8 mouse cellular contexts compared by ENCODE assay signal in genomic region chr8:123422056-123422780, GRCm38 (mm10). TPM values are rescaled to one million over a fixed set of nuclear protein-coding genes. Genes with fewer than 3 reads are reported as not detected.
DNase-seq lines count a peak whose midpoint lies in the region; ATAC-seq and TF ChIP-seq lines count a peak whose summit lies in the region.

No protein-coding gene starts in this region.

- TF ChIP-seq CTCF in C2C12 (IDR thresholded peaks at IDR 0.05; ENCODE audit: control insufficient read depth, insufficient read depth, insufficient read length), result peak; percentile 66
- TF ChIP-seq CTCF in stomach, postnatal 0 days (IDR thresholded peaks at IDR 0.05; ENCODE audit: low read depth), result peak; percentile 75

- no peaks in the 10 kb centered on the region for H3K4me1 ChIP-seq in embryonic facial prominence, embryonic 12.5 days
- no peaks in the 10 kb centered on the region for H3K4me1 ChIP-seq in heart, embryonic 11.5 days (ENCODE audit: control insufficient read depth, insufficient read depth, low read length)
- H3K4me1 ChIP-seq in kidney, embryonic 16.5 days (ENCODE audit: insufficient read depth, low read length), result no peaks in the 10 kb centered on the region
- H3K4me1 ChIP-seq in liver, embryonic 13.5 days (replicated peaks), result peaks cover 21% of the 10 kb centered on the region
- no peaks in the 10 kb centered on the region for H3K4me1 ChIP-seq in stomach, postnatal 0 days (replicated peaks; ENCODE audit: control insufficient read depth, insufficient read depth)

- peaks cover 27% of the 10 kb centered on the region for H3K36me3 ChIP-seq in C2C12 (ENCODE audit: control insufficient read depth, insufficient read depth)
- H3K36me3 ChIP-seq in embryonic facial prominence, embryonic 12.5 days, result no peaks in the 10 kb centered on the region
- H3K36me3 ChIP-seq in heart, embryonic 11.5 days (ENCODE audit: control insufficient read depth, insufficient read depth, low read length), result no peaks in the 10 kb centered on the region
- 0 out of 2 replicates have a peak, but pooled peaks cover 5% of the 10 kb centered on the region for H3K36me3 ChIP-seq in kidney, embryonic 16.5 days (ENCODE audit: insufficient read depth, low read length)
- H3K36me3 ChIP-seq in liver, embryonic 13.5 days, result no peaks in the 10 kb centered on the region
- no peaks in the 10 kb centered on the region for H3K36me3 ChIP-seq in stomach, postnatal 0 days (ENCODE audit: control insufficient read depth, insufficient read depth, low read length)

- peak; percentile 85 for DNase-seq in adrenal gland, postnatal 14 days
- peak; percentile 57 for DNase-seq in liver, embryonic 13.5 days
- peak; percentile 81 for DNase-seq in naive thymus-derived CD4-positive, alpha-beta T cell, adult 2 months (ENCODE audit: low read depth)
- DNase-seq in stomach, postnatal 0 days (ENCODE audit: low spot score), result peak; percentile 72

- no peak overlapping the region for H3K9ac ChIP-seq in embryonic facial prominence, embryonic 12.5 days
- H3K9ac ChIP-seq in heart, embryonic 11.5 days (ENCODE audit: low read depth, low read length), result peak overlapping the region; percentile 3; the same call in 1 of the 2 replicates
- no peak overlapping the region for H3K9ac ChIP-seq in kidney, embryonic 16.5 days (replicated peaks; ENCODE audit: low read length)
- H3K9ac ChIP-seq in liver, embryonic 13.5 days, result no peak overlapping the region
- H3K9ac ChIP-seq in stomach, postnatal 0 days (ENCODE audit: low read length), result no peak overlapping the region; the same call in 1 of the 2 replicates

- 21% methylated on average over 16 of the region's 17 CpGs for WGBS in embryonic facial prominence, embryonic 12.5 days
- 5% methylated on average over 17 of the region's 17 CpGs for WGBS in heart, embryonic 11.5 days (ENCODE audit: insufficient replicate concordance)
- 13% methylated on average over 16 of the region's 17 CpGs for WGBS in kidney, embryonic 16.5 days
- WGBS in liver, embryonic 13.5 days (ENCODE audit: insufficient replicate concordance), result 2% methylated on average over 17 of the region's 17 CpGs
- 13% methylated on average over 16 of the region's 17 CpGs for WGBS in stomach, postnatal 0 days

- H3K4me2 ChIP-seq in embryonic facial prominence, embryonic 12.5 days (replicated peaks), result peak overlapping the region; percentile 40
- H3K4me2 ChIP-seq in heart, embryonic 11.5 days, result peak overlapping the region; percentile 61
- peak overlapping the region; percentile 49 for H3K4me2 ChIP-seq in kidney, embryonic 16.5 days (replicated peaks; ENCODE audit: low read depth, low read length)
- peak overlapping the region; percentile 51 for H3K4me2 ChIP-seq in liver, embryonic 13.5 days
- peak overlapping the region; percentile 47 for H3K4me2 ChIP-seq in stomach, postnatal 0 days (replicated peaks; ENCODE audit: low read depth)

- no peak overlapping the region for H3K4me3 ChIP-seq in C2C12 (ENCODE audit: insufficient read depth, poor library complexity, severe bottlenecking)
- no peak overlapping the region for H3K4me3 ChIP-seq in embryonic facial prominence, embryonic 12.5 days
- peak overlapping the region; percentile 33 for H3K4me3 ChIP-seq in heart, embryonic 11.5 days (ENCODE audit: low read depth, low read length)
- peak overlapping the region; percentile 29 for H3K4me3 ChIP-seq in kidney, embryonic 16.5 days (ENCODE audit: low read length)
- H3K4me3 ChIP-seq in liver, embryonic 13.5 days (replicated peaks), result peak overlapping the region; percentile 21
- peak overlapping the region; percentile 27 for H3K4me3 ChIP-seq in stomach, postnatal 0 days (ENCODE audit: low read depth, low read length)

- H3K9me3 ChIP-seq in embryonic facial prominence, embryonic 12.5 days, result peaks cover 10% of the 10 kb centered on the region
- peaks cover 6% of the 10 kb centered on the region; the same call in 1 of the 2 replicates for H3K9me3 ChIP-seq in heart, embryonic 11.5 days (replicated peaks; ENCODE audit: control insufficient read depth, low read length)
- H3K9me3 ChIP-seq in kidney, embryonic 16.5 days (ENCODE audit: low read length), result peaks cover 11% of the 10 kb centered on the region
- peaks cover 10% of the 10 kb centered on the region for H3K9me3 ChIP-seq in liver, embryonic 13.5 days (replicated peaks)
- H3K9me3 ChIP-seq in stomach, postnatal 0 days (ENCODE audit: control insufficient read depth, low read length), result 0 out of 2 replicates have a peak, but pooled peaks cover 1% of the 10 kb centered on the region

- no peaks in the 10 kb centered on the region for H3K79me2 ChIP-seq in C2C12 (ENCODE audit: control insufficient read depth, insufficient read depth)

- no peaks in the 10 kb centered on the region for H3K79me3 ChIP-seq in C2C12 (ENCODE audit: low read depth)

- H3ac ChIP-seq in C2C12 (ENCODE audit: control insufficient read depth, insufficient read length, low read depth), result peak overlapping the region; percentile 47

- no peaks in the 10 kb centered on the region for H3K27me3 ChIP-seq in C2C12 (ENCODE audit: control insufficient read depth, insufficient read depth, insufficient read length)
- no peaks in the 10 kb centered on the region for H3K27me3 ChIP-seq in embryonic facial prominence, embryonic 12.5 days
- H3K27me3 ChIP-seq in heart, embryonic 11.5 days (ENCODE audit: control insufficient read depth, insufficient read depth, low read length), result no peaks in the 10 kb centered on the region
- H3K27me3 ChIP-seq in kidney, embryonic 16.5 days (ENCODE audit: insufficient read depth, low read length), result no peaks in the 10 kb centered on the region
- no peaks in the 10 kb centered on the region for H3K27me3 ChIP-seq in liver, embryonic 13.5 days
- no peaks in the 10 kb centered on the region for H3K27me3 ChIP-seq in stomach, postnatal 0 days (ENCODE audit: control insufficient read depth, insufficient read depth, low read length)

- ATAC-seq in embryonic facial prominence, embryonic 12.5 days (ENCODE audit: insufficient number of reproducible peaks, insufficient read depth, low FRiP score, low TSS enrichment), result no peak
- ATAC-seq in heart, embryonic 11.5 days (replicated peaks; ENCODE audit: insufficient number of reproducible peaks, low FRiP score, low TSS enrichment), result no peak
- ATAC-seq in kidney, embryonic 16.5 days (ENCODE audit: low FRiP score, low TSS enrichment), result no peak
- ATAC-seq in liver, embryonic 13.5 days (ENCODE audit: low read depth), result peak; percentile 60; the same call in 1 of the 2 replicates
- ATAC-seq in stomach, postnatal 0 days (ENCODE audit: low FRiP score, low TSS enrichment), result peak; percentile 69

- no peak for TF ChIP-seq EP300 in stomach, postnatal 0 days (optimal IDR thresholded peaks at IDR 0.05)

- no peak overlapping the region for H3K27ac ChIP-seq in embryonic facial prominence, embryonic 12.5 days
- no peak overlapping the region for H3K27ac ChIP-seq in heart, embryonic 11.5 days (ENCODE audit: low read depth, low read length)
- no peak overlapping the region for H3K27ac ChIP-seq in kidney, embryonic 16.5 days (ENCODE audit: low read length)
- H3K27ac ChIP-seq in liver, embryonic 13.5 days, result no peak overlapping the region
- H3K27ac ChIP-seq in stomach, postnatal 0 days (replicated peaks), result no peak overlapping the region

RNA-seq across cellular contexts. Expression of gene Def8, which starts 1.1 kb away (rescaled TPM):
- 23.9 TPM for polyA plus RNA-seq in C2C12 (2012; fragmentation: generic; extraction: Trizol)
- total RNA-seq in adrenal gland, postnatal 14 days (2021), result 26.7 and 28.5 TPM in 2 replicates
- 42.2 and 42.7 TPM in 2 replicates for polyA plus RNA-seq in embryonic facial prominence, embryonic 12.5 days (2016; fragmentation: Nextera tagmentation; extraction: Ambion mirVana)
- polyA plus RNA-seq in heart, embryonic 11.5 days (2014; fragmentation: Nextera tagmentation; extraction: Ambion mirVana), result 32.2 and 36.1 TPM in 2 replicates
- polyA plus RNA-seq in kidney, embryonic 16.5 days (2015; fragmentation: Nextera tagmentation; extraction: Ambion mirVana), result 43.7 and 44.4 TPM in 2 replicates
- polyA plus RNA-seq in liver, embryonic 13.5 days (2015; fragmentation: Nextera tagmentation; extraction: Ambion mirVana), result 13.0 and 14.8 TPM in 2 replicates
- 20.6 and 22.5 TPM in 2 replicates for polyA plus RNA-seq in stomach, postnatal 0 days (2015; fragmentation: Nextera tagmentation; extraction: Ambion mirVana)

RNA-seq across cellular contexts. Expression of gene Tubb3, which starts 11.0 kb away (rescaled TPM):
- 140 TPM for polyA plus RNA-seq in C2C12 (2012; fragmentation: generic; extraction: Trizol)
- total RNA-seq in adrenal gland, postnatal 14 days (2021), result 7.3 and 32.4 TPM in 2 replicates
- 147 and 201 TPM in 2 replicates for polyA plus RNA-seq in embryonic facial prominence, embryonic 12.5 days (2016; fragmentation: Nextera tagmentation; extraction: Ambion mirVana)
- 13.6 and 13.8 TPM in 2 replicates for polyA plus RNA-seq in heart, embryonic 11.5 days (2014; fragmentation: Nextera tagmentation; extraction: Ambion mirVana)
- polyA plus RNA-seq in kidney, embryonic 16.5 days (2015; fragmentation: Nextera tagmentation; extraction: Ambion mirVana), result 4.8 and 11.2 TPM in 2 replicates
- 1.4 and 1.9 TPM in 2 replicates for polyA plus RNA-seq in liver, embryonic 13.5 days (2015; fragmentation: Nextera tagmentation; extraction: Ambion mirVana)
- 24.4 and 24.7 TPM in 2 replicates for polyA plus RNA-seq in stomach, postnatal 0 days (2015; fragmentation: Nextera tagmentation; extraction: Ambion mirVana)

RNA-seq across cellular contexts. Expression of gene Mc1r, which starts 15.3 kb away (rescaled TPM):
- polyA plus RNA-seq in C2C12 (2012; fragmentation: generic; extraction: Trizol), result 0.01 TPM
- not detected in 2 replicates for total RNA-seq in adrenal gland, postnatal 14 days (2021)
- polyA plus RNA-seq in embryonic facial prominence, embryonic 12.5 days (2016; fragmentation: Nextera tagmentation; extraction: Ambion mirVana), result 0.15 and 0.17 TPM in 2 replicates
- 0.06 TPM in 1 of 2 replicates, not detected in the other for polyA plus RNA-seq in heart, embryonic 11.5 days (2014; fragmentation: Nextera tagmentation; extraction: Ambion mirVana)
- not detected in 2 replicates for polyA plus RNA-seq in kidney, embryonic 16.5 days (2015; fragmentation: Nextera tagmentation; extraction: Ambion mirVana)
- polyA plus RNA-seq in liver, embryonic 13.5 days (2015; fragmentation: Nextera tagmentation; extraction: Ambion mirVana), result not detected in 2 replicates
- 0.05 TPM in 1 of 2 replicates, not detected in the other for polyA plus RNA-seq in stomach, postnatal 0 days (2015; fragmentation: Nextera tagmentation; extraction: Ambion mirVana)

RNA-seq across cellular contexts. Expression of gene Tcf25, which starts 48.7 kb away (rescaled TPM):
- polyA plus RNA-seq in C2C12 (2012; fragmentation: generic; extraction: Trizol), result 128 TPM
- total RNA-seq in adrenal gland, postnatal 14 days (2021), result 189 and 198 TPM in 2 replicates
- 172 and 186 TPM in 2 replicates for polyA plus RNA-seq in embryonic facial prominence, embryonic 12.5 days (2016; fragmentation: Nextera tagmentation; extraction: Ambion mirVana)
- 148 and 165 TPM in 2 replicates for polyA plus RNA-seq in heart, embryonic 11.5 days (2014; fragmentation: Nextera tagmentation; extraction: Ambion mirVana)
- polyA plus RNA-seq in kidney, embryonic 16.5 days (2015; fragmentation: Nextera tagmentation; extraction: Ambion mirVana), result 168 and 175 TPM in 2 replicates
- polyA plus RNA-seq in liver, embryonic 13.5 days (2015; fragmentation: Nextera tagmentation; extraction: Ambion mirVana), result 63.6 and 73.7 TPM in 2 replicates
- polyA plus RNA-seq in stomach, postnatal 0 days (2015; fragmentation: Nextera tagmentation; extraction: Ambion mirVana), result 133 and 146 TPM in 2 replicates

RNA-seq across cellular contexts. Expression of gene Afg3l1, which starts 55.5 kb away (rescaled TPM):
- 35.9 TPM for polyA plus RNA-seq in C2C12 (2012; fragmentation: generic; extraction: Trizol)
- total RNA-seq in adrenal gland, postnatal 14 days (2021), result 63.9 and 69.6 TPM in 2 replicates
- 62.1 and 66.6 TPM in 2 replicates for polyA plus RNA-seq in embryonic facial prominence, embryonic 12.5 days (2016; fragmentation: Nextera tagmentation; extraction: Ambion mirVana)
- 29.8 and 32.9 TPM in 2 replicates for polyA plus RNA-seq in heart, embryonic 11.5 days (2014; fragmentation: Nextera tagmentation; extraction: Ambion mirVana)
- 59.4 and 65.9 TPM in 2 replicates for polyA plus RNA-seq in kidney, embryonic 16.5 days (2015; fragmentation: Nextera tagmentation; extraction: Ambion mirVana)
- polyA plus RNA-seq in liver, embryonic 13.5 days (2015; fragmentation: Nextera tagmentation; extraction: Ambion mirVana), result 34.6 and 35.3 TPM in 2 replicates
- 28.1 and 28.4 TPM in 2 replicates for polyA plus RNA-seq in stomach, postnatal 0 days (2015; fragmentation: Nextera tagmentation; extraction: Ambion mirVana)

Comparison
In these comparisons a context has a peak if more than half of its experiments do, and no peak if none do; other contexts are left out.
1. H3K4me3 ChIP-seq: peak in heart, embryonic 11.5 days (single experiment), kidney, embryonic 16.5 days (single experiment), liver, embryonic 13.5 days (single experiment) and stomach, postnatal 0 days (single experiment); none in C2C12 (single experiment) and embryonic facial prominence, embryonic 12.5 days (single experiment).
2. ATAC-seq: peak in liver, embryonic 13.5 days (single experiment) and stomach, postnatal 0 days (single experiment); none in embryonic facial prominence, embryonic 12.5 days (single experiment), heart, embryonic 11.5 days (single experiment) and kidney, embryonic 16.5 days (single experiment).
3. Peak in every context shown above with its lines, with median percentiles within 50 percentile points of each other: DNase-seq and H3K4me2 ChIP-seq.